Mouse (Mus musculus): ENCODE results near the gene Eme1. TPM values are rescaled to one million over a fixed set of nuclear protein-coding genes. Genes with fewer than 3 reads are reported as not detected.

The Eme1 gene
- polyA plus RNA-seq, 1 experiment from 2014 or later = 33.9 TPM

DNA sequence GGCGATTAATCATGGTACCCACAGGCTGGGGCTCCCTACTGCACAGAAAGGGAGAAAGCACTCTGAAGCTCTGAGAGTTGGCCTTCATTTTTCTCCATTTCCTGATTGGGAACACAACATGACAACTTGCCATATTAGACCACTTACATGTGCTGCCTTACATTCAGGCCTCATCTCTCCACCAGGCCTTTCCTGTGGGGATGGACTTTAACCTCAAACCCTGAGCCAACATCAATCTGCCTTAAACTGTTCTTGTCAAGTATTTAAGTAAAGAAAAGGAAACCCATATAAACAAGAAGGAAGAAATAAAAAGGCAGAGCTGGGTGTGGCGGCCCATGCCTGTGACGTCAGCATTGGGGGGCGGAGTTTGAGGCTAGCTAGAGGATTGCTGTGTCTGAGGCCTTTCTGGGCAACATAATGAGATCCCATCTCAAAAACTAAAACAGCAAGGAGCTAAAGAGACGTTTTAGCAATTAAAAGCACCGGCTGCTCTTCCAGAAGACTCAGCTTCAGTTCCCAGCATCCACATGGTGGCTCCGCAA lies 57.4 kb downstream of the Eme1 start:
- ATAC-seq (ENCODE audit: low FRiP score) (no peak), DNase-seq (ENCODE audit: low spot score) (no peak)
- Histone ChIP-seq H3K27me3 (ENCODE audit: control insufficient read depth, insufficient read depth, low read length) (no peaks in the 10 kb centered on the region), H3K9me3 (ENCODE audit: control insufficient read depth, low read length) (no peaks in the 10 kb centered on the region), H3K4me3 (ENCODE audit: low read depth, low read length) (no peak overlapping the region), H3K9ac (ENCODE audit: low read depth, low read length) (no peak overlapping the region), H3K36me3 (ENCODE audit: control insufficient read depth, insufficient read depth, low read length) (no peaks in the 10 kb centered on the region), H3K4me2 (replicated peaks; ENCODE audit: low read depth, low read length) (no peak overlapping the region), H3K27ac (ENCODE audit: low read depth, low read length) (no peak overlapping the region), H3K4me1 (replicated peaks; ENCODE audit: control insufficient read depth, insufficient read depth, low read length) (0 out of 2 replicates have a peak, but pooled peaks cover 2% of the 10 kb centered on the region)
- WGBS = 72% methylated on average over 7 of the region's 7 CpGs

Other genes with a start within 250 kb of the Eme1 start
- 10.9 and 19.3 TPM in 2 replicates for gene Cacna1g, start 179.8 kb downstream of the Eme1 start, polyA plus RNA-seq (2014; fragmentation: Nextera tagmentation; extraction: Ambion mirVana)
- gene Spata20, start 167.8 kb downstream of the Eme1 start, polyA plus RNA-seq (2014; fragmentation: Nextera tagmentation; extraction: Ambion mirVana) = not detected in 2 replicates
- gene Epn3, start 154.0 kb downstream of the Eme1 start, polyA plus RNA-seq (2014; fragmentation: Nextera tagmentation; extraction: Ambion mirVana) = 0.80 and 1.3 TPM in 2 replicates
- 2.1 and 3.3 TPM in 2 replicates for gene Mycbpap, start 132.2 kb downstream of the Eme1 start, polyA plus RNA-seq (2014; fragmentation: Nextera tagmentation; extraction: Ambion mirVana)
- gene Rsad1, start 104.7 kb downstream of the Eme1 start, polyA plus RNA-seq (2014; fragmentation: Nextera tagmentation; extraction: Ambion mirVana) = 3.4 TPM in 2 replicates
- 0.49 and 0.52 TPM in 2 replicates for gene Chad, start 88.9 kb downstream of the Eme1 start, polyA plus RNA-seq (2014; fragmentation: Nextera tagmentation; extraction: Ambion mirVana)
- gene Acsf2, start 52.1 kb downstream of the Eme1 start, polyA plus RNA-seq (2014; fragmentation: Nextera tagmentation; extraction: Ambion mirVana) = 4.9 and 5.2 TPM in 2 replicates
- gene Lrrc59, start 24.2 kb downstream of the Eme1 start, polyA plus RNA-seq (2014; fragmentation: Nextera tagmentation; extraction: Ambion mirVana) = 169 and 183 TPM in 2 replicates
- gene Mrpl27, start 197 bp downstream of the Eme1 start, polyA plus RNA-seq (2014; fragmentation: Nextera tagmentation; extraction: Ambion mirVana) = 130 and 139 TPM in 2 replicates
- gene Xylt2, start 23.6 kb upstream of the Eme1 start, polyA plus RNA-seq (2014; fragmentation: Nextera tagmentation; extraction: Ambion mirVana) = 8.9 and 9.6 TPM in 2 replicates
- gene Gm11541, start 50.5 kb upstream of the Eme1 start, polyA plus RNA-seq (2014; fragmentation: Nextera tagmentation; extraction: Ambion mirVana) = 0.11 and 0.12 TPM in 2 replicates
- 0.17 and 0.19 TPM in 2 replicates for gene Cdc34b, start 87.8 kb upstream of the Eme1 start, polyA plus RNA-seq (2014; fragmentation: Nextera tagmentation; extraction: Ambion mirVana)
- not detected in 2 replicates for gene Tmem92, start 128.7 kb upstream of the Eme1 start, polyA plus RNA-seq (2014; fragmentation: Nextera tagmentation; extraction: Ambion mirVana)

Measured in hindbrain, embryonic 11.5 days (tissue).